Mouse (Mus musculus): ENCODE results near the gene Hapln1. TPM values are rescaled to one million over a fixed set of nuclear protein-coding genes. Genes with fewer than 3 reads are reported as not detected.

The Hapln1 gene
- polyA plus RNA-seq, 1 experiment from 2014 or later = 16.9 TPM

GRCm38 (mm10) chr13:89551502-89551901, 11.9 kb downstream of the Hapln1 start:
- H3K27me3 ChIP-seq (ENCODE audit: insufficient read depth, poor library complexity, severe bottlenecking) = no peaks in the 10 kb centered on the region
- H3K27ac ChIP-seq = no peak overlapping the region
- H3K4me3 ChIP-seq = no peak overlapping the region
- H3K36me3 ChIP-seq = no peaks in the 10 kb centered on the region
- DNase-seq (ENCODE audit: low spot score) = no peak
- 18% methylated on average over 1 of the region's 1 CpGs for whole genome bisulfite sequencing
- H3K4me1 ChIP-seq (replicated peaks) = no peaks in the 10 kb centered on the region
- H3K9me3 ChIP-seq = no peaks in the 10 kb centered on the region

DNA sequence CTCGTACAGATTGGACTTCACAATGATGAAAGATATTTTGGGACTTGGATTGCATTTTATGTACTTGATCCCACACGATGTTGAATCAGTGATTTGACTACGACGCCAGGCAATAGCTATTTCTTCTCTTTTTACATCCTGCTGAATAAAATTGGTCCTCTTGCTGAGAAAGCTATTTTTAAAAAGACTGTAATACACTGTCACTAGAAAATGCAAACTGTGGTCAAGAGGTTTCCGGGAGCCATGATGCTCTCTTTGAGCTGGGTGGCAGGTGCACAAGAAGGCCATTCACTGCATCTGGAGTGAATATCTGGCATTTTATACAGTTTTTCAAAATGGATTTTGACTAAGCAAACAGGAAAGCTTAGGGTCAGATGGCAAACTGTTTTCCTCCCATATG, 24.9 kb downstream of the Hapln1 start:
- no peaks in the 10 kb centered on the region for H3K4me1 ChIP-seq (replicated peaks)
- DNase-seq (ENCODE audit: low spot score) = no peak
- WGBS = 94% methylated on average over 5 of the region's 5 CpGs

GRCm38 (mm10) chr13:89566300-89566699, 26.7 kb downstream of the Hapln1 start:
- Histone ChIP-seq H3K27me3 (ENCODE audit: insufficient read depth, poor library complexity, severe bottlenecking) (no peaks in the 10 kb centered on the region), H3K27ac (no peak overlapping the region), H3K36me3 (no peaks in the 10 kb centered on the region), H3K4me3 (no peak overlapping the region), H3K9me3 (no peaks in the 10 kb centered on the region), H3K4me1 (replicated peaks) (no peaks in the 10 kb centered on the region)
- no peak for DNase-seq (ENCODE audit: low spot score)
- WGBS = 95% methylated on average over 4 of the region's 4 CpGs

More for the DNA sequence above, 24.9 kb downstream of the Hapln1 start:
- no peaks in the 10 kb centered on the region for H3K9me3 ChIP-seq
- H3K36me3 ChIP-seq = no peaks in the 10 kb centered on the region
- no peak overlapping the region for H3K4me3 ChIP-seq
- no peak overlapping the region for H3K27ac ChIP-seq
- no peaks in the 10 kb centered on the region for H3K27me3 ChIP-seq (ENCODE audit: insufficient read depth, poor library complexity, severe bottlenecking)

DNA sequence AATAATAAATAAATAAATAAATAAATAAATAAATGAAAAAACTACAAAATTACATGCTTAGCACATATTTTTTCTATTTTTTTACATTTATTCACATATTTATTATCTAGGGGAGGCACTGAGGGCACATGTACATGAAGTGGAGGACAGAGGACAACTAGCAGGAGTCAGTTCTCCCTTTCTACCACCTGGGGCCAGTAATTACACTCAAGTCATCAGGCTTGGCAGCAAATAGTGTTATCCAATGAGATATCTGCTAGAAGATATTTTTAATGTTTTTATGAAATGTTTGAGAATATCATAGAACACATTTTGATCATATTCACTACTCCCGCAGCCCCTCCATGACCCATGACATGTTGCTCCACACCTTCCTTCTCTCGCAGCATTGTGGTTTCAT, 39.5 kb downstream of the Hapln1 start:
- H3K9me3 ChIP-seq = no peaks in the 10 kb centered on the region
- WGBS = 93% methylated on average over 2 of the region's 2 CpGs

DNA sequence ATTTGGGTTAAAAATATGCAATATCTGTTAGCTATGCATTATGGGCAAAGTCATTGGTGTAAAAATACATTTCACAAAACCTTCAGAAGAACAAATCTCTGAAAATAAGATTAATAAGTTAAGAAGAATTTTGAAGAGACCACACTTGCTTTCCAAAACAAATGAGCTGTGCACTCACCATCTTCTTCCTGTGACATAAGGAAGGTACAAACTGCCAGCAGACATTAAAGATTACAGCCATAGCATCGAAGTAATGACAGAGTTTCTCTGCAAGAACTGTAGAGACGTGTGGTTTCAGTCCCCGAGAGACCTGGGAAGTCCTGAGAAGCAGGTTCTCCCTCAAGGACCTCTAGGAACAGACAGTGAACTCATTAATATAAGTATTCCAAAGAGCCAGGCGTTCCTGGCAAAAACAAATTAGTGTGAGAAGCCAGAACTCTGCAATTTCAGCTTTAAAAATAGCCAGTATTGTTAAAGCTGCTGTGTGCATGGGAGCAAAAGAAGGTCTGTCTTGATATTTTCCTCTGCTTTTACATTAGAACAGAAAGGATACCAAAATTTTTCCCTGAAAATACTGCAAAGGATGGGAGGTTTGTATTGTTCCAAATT, 43.6 kb downstream of the Hapln1 start:
- H3K9me3 ChIP-seq = no peaks in the 10 kb centered on the region
- H3K4me1 ChIP-seq (replicated peaks) = no peaks in the 10 kb centered on the region
- no peak overlapping the region for H3K27ac ChIP-seq
- no peak for DNase-seq (ENCODE audit: low spot score)
- H3K4me3 ChIP-seq = no peak overlapping the region
- WGBS = 78% methylated on average over 4 of the region's 4 CpGs
- no peaks in the 10 kb centered on the region for H3K36me3 ChIP-seq
- H3K27me3 ChIP-seq (ENCODE audit: insufficient read depth, poor library complexity, severe bottlenecking) = no peaks in the 10 kb centered on the region

More for the DNA sequence above, 39.5 kb downstream of the Hapln1 start:
- DNase-seq (ENCODE audit: low spot score) = no peak
- no peak overlapping the region for H3K4me3 ChIP-seq
- H3K27me3 ChIP-seq (ENCODE audit: insufficient read depth, poor library complexity, severe bottlenecking) = no peaks in the 10 kb centered on the region
- H3K36me3 ChIP-seq = no peaks in the 10 kb centered on the region
- no peak overlapping the region for H3K27ac ChIP-seq
- H3K4me1 ChIP-seq (replicated peaks) = no peaks in the 10 kb centered on the region

DNA sequence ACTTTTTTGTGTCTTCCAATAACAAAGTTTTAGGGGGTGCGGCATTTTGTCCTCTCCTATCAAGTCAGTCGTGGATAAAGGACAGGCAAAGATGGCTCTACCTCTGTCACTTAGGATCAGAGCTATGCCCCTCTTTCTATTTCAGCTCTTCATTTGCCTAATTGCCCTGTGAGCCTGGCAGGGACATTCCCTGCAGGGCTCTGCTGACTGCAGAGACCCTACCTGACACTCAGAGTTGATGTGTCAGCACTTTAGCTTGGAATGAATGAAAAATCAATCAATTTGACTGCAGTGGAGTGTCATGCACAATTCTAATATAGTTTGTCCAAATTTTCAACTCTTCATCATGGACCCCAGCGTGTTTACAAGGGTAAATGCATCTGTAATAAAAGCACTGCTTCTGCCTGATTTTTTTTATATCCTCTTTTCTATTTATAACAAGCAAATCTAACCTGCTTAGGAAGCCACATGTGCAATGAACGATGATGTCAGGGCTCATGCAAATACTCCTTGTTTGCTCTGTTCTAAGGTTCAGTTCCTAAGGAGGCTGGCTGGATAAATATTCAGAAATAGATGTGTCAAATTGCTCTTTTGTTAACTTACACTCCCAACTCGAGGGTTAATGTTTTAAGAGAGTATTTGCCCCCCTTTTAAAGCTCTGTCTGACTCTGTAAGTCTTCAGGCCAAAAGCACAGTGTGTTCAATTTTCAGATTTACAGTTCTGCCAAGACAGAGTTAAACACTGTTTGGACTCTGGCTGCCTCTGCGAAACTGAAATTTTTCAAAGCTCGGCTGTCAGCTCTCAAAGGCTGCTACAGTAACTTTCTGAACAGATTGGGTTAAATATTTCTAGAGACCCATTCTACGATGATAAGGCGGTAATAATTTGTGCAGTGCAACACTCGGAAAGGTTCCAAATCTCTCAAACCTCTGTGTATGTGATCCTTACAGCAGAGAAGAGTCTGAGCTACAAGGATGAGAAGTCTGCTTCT, 44.4 kb downstream of the Hapln1 start:
- no peaks in the 10 kb centered on the region for H3K36me3 ChIP-seq
- no peaks in the 10 kb centered on the region for H3K27me3 ChIP-seq (ENCODE audit: insufficient read depth, poor library complexity, severe bottlenecking)
- no peak overlapping the region for H3K4me3 ChIP-seq
- no peaks in the 10 kb centered on the region for H3K4me1 ChIP-seq (replicated peaks)
- no peak for DNase-seq (ENCODE audit: low spot score)
- no peak overlapping the region for H3K27ac ChIP-seq
- whole genome bisulfite sequencing = 73% methylated on average over 10 of the region's 10 CpGs
- H3K9me3 ChIP-seq = no peaks in the 10 kb centered on the region

- Histone ChIP-seq H3K27ac (no peak overlapping the region), H3K9me3 (no peaks in the 10 kb centered on the region), H3K36me3 (no peaks in the 10 kb centered on the region), H3K4me1 (replicated peaks) (no peaks in the 10 kb centered on the region), H3K27me3 (ENCODE audit: insufficient read depth, poor library complexity, severe bottlenecking) (no peaks in the 10 kb centered on the region), H3K4me3 (no peak overlapping the region)
- DNase-seq (ENCODE audit: low spot score) = no peak
- WGBS = 66% methylated on average over 1 of the region's 1 CpGs
Observed at GRCm38 (mm10) chr13:89585144-89585543, 45.5 kb downstream of the Hapln1 start.

- Histone ChIP-seq H3K36me3 (no peaks in the 10 kb centered on the region), H3K27ac (no peak overlapping the region), H3K27me3 (ENCODE audit: insufficient read depth, poor library complexity, severe bottlenecking) (no peaks in the 10 kb centered on the region), H3K4me1 (replicated peaks) (no peaks in the 10 kb centered on the region), H3K9me3 (peaks cover 10% of the 10 kb centered on the region), H3K4me3 (no peak overlapping the region)
- WGBS = 62% methylated on average over 4 of the region's 4 CpGs
- no peak for DNase-seq (ENCODE audit: low spot score)
Observed at GRCm38 (mm10) chr13:89595105-89595504, 55.5 kb downstream of the Hapln1 start.

DNA sequence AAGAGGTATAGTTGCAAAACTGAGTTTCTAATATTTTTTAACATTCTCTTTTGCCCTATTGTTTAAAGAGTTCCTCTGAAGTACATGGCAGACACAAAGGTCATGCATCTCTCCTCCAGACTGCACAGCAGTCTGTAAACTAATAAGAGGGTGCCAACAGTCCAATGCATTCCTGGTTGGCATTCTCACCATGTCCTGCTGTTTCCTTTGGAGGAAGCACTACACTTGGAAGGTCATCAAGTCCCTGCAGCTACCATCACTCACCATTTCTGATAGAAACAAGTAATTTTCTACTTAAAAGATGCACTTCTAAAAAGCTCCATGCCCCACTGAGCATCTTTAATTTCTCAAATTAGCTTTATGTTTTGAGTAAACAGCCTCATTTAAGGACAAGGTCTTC, 57.8 kb downstream of the Hapln1 start:
- Histone ChIP-seq H3K27ac (no peak overlapping the region), H3K4me3 (no peak overlapping the region)

GRCm38 (mm10) chr13:89600466-89600865, 60.9 kb downstream of the Hapln1 start:
- no peak overlapping the region for H3K27ac ChIP-seq
- no peaks in the 10 kb centered on the region for H3K4me1 ChIP-seq (replicated peaks)
- H3K27me3 ChIP-seq (ENCODE audit: insufficient read depth, poor library complexity, severe bottlenecking) = no peaks in the 10 kb centered on the region
- H3K4me3 ChIP-seq = no peak overlapping the region
- WGBS = 75% methylated on average over 7 of the region's 7 CpGs
- no peak for DNase-seq (ENCODE audit: low spot score)
- H3K9me3 ChIP-seq = no peaks in the 10 kb centered on the region
- no peaks in the 10 kb centered on the region for H3K36me3 ChIP-seq

More for the DNA sequence above, 57.8 kb downstream of the Hapln1 start:
- no peaks in the 10 kb centered on the region for H3K4me1 ChIP-seq (replicated peaks)
- peaks cover 10% of the 10 kb centered on the region for H3K9me3 ChIP-seq
- H3K27me3 ChIP-seq (ENCODE audit: insufficient read depth, poor library complexity, severe bottlenecking) = no peaks in the 10 kb centered on the region
- DNase-seq (ENCODE audit: low spot score) = no peak
- no peaks in the 10 kb centered on the region for H3K36me3 ChIP-seq

DNA sequence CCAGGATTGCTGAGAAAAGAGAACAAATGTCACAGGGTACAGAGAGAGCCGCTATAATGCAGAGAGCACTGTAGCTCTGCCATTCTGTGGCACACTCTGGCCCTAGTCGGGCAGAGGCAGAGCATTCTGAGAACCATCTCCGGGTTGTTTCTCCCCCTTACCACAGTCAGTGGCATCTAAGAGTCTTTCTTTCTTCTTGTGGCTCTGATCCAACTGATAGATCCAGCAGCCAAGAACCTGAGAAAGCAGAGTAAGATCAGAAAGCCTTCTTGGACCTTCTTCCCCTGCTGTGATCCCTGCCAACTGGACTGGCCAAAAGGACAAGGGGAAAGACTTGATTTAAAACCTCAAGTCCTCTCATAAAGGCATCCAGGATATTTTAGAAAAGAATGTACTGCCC, 63.7 kb downstream of the Hapln1 start:
- no peak for DNase-seq (ENCODE audit: low spot score)
- no peaks in the 10 kb centered on the region for H3K27me3 ChIP-seq (ENCODE audit: insufficient read depth, poor library complexity, severe bottlenecking)
- H3K4me1 ChIP-seq (replicated peaks) = no peaks in the 10 kb centered on the region
- H3K9me3 ChIP-seq = no peaks in the 10 kb centered on the region
- H3K27ac ChIP-seq = no peak overlapping the region
- WGBS = 91% methylated on average over 3 of the region's 3 CpGs
- H3K36me3 ChIP-seq = no peaks in the 10 kb centered on the region
- H3K4me3 ChIP-seq = no peak overlapping the region

DNA sequence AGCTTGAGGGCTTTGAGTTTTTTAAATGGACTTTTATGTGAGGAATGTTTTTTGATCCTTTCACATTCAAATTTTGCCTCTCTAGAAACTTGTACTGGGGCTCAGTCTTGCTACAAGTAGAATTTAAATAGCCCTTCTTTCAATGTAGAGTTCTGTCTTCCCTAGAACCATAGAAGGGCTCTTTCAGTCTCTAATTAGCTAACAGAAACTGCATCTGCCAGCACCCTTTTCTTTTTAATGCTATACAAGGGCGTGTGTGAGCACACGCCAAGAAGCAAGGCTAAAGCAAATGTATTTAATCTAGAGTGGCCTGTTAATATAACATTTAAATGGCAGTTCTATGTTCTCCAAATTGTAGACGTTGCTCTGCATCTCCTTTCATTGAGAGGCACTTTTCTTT, 67.8 kb downstream of the Hapln1 start:
- DNase-seq (ENCODE audit: low spot score) = no peak
- H3K36me3 ChIP-seq = no peaks in the 10 kb centered on the region
- no peaks in the 10 kb centered on the region for H3K9me3 ChIP-seq
- no peak overlapping the region for H3K27ac ChIP-seq
- H3K4me3 ChIP-seq = no peak overlapping the region
- 76% methylated on average over 3 of the region's 3 CpGs for whole genome bisulfite sequencing
- no peaks in the 10 kb centered on the region for H3K27me3 ChIP-seq (ENCODE audit: insufficient read depth, poor library complexity, severe bottlenecking)
- H3K4me1 ChIP-seq (replicated peaks) = no peaks in the 10 kb centered on the region

GRCm38 (mm10) chr13:89619064-89619463, 79.5 kb downstream of the Hapln1 start:
- no peak overlapping the region for H3K27ac ChIP-seq
- DNase-seq (ENCODE audit: low spot score) = no peak
- H3K27me3 ChIP-seq (ENCODE audit: insufficient read depth, poor library complexity, severe bottlenecking) = no peaks in the 10 kb centered on the region
- H3K4me1 ChIP-seq (replicated peaks) = no peaks in the 10 kb centered on the region
- no peak overlapping the region for H3K4me3 ChIP-seq
- H3K9me3 ChIP-seq = no peaks in the 10 kb centered on the region
- WGBS = 85% methylated on average over 3 of the region's 3 CpGs
- no peaks in the 10 kb centered on the region for H3K36me3 ChIP-seq

Measured in hindbrain, embryonic 10.5 days (tissue).